Mouse (Mus musculus) spleen, adult 2 months (tissue): ENCODE measurements around the gene Notch1.

ENCODE experiments used
- CTCF ChIP-seq: fragments of 200-500 bp; IDR thresholded peaks from 2 replicates; pipeline ENCODE4 v1.5.1; 2011; ENCODE audit warnings: mild to moderate bottlenecking, inconsistent platforms; ENCODE audit not compliant: insufficient read depth, insufficient read length, insufficient replicate concordance; ENCODE audit errors: extremely low read depth
- POLR2A ChIP-seq: fragments of 200-500 bp; IDR thresholded peaks from 2 replicates; pipeline ENCODE4 v1.6.1; 2011; ENCODE audit warnings: low read depth, low read length, inconsistent platforms

- no peak for TF ChIP-seq CTCF
- TF ChIP-seq POLR2A: no peak
Observed at GRCm38 (mm10) chr2:26560506-26560905, 44.0 kb upstream of the Notch1 start.
